Mouse (Mus musculus) heart, embryonic 11.5 days (tissue): Measurements from ENCODE around the gene Robo3. TPM values are rescaled to one million over a fixed set of nuclear protein-coding genes. Genes with fewer than 3 reads are reported as not detected.
A peak's percentile ranks its signal among the peaks of the same experiment; 100 is the strongest.

ENCODE experiments used
- ATAC-seq: fragments of 200-750 bp; cut with Nextera tagmentation; replicated peaks from 2 replicates; pipeline ENCODE4 v1.8.0; 2017; ENCODE audit warnings: moderate library complexity; ENCODE audit not compliant: insufficient number of reproducible peaks, low FRiP score, low TSS enrichment
- H3K27ac ChIP-seq: fragments of 300-500 bp; sonication (generic); 2 replicates; pipeline ENCODE4 v1.5.1; 2014; ENCODE audit warnings: mild to moderate bottlenecking, low read depth, low read length
- H3K27me3 ChIP-seq: fragments of 300-500 bp; sonication (generic); 2 replicates; pipeline ENCODE4 v1.6.1; 2014; ENCODE audit warnings: mild to moderate bottlenecking, low read length, mixed read lengths; ENCODE audit not compliant: control insufficient read depth, insufficient read depth
- H3K36me3 ChIP-seq: fragments of 300-500 bp; sonication (generic); 2 replicates; pipeline ENCODE4 v1.6.1; 2014; ENCODE audit warnings: mild to moderate bottlenecking, low read length, moderate library complexity, mixed read lengths; ENCODE audit not compliant: control insufficient read depth, insufficient read depth
- H3K4me1 ChIP-seq: fragments of 300-500 bp; sonication (generic); 2 replicates; pipeline ENCODE4 v1.6.1; 2014; ENCODE audit warnings: low read length; ENCODE audit not compliant: control insufficient read depth, insufficient read depth
- H3K4me2 ChIP-seq: fragments of 300-500 bp; sonication (generic); 2 replicates; pipeline ENCODE4 v1.6.1; 2014; ENCODE audit warnings: mild to moderate bottlenecking, moderate library complexity
- H3K4me3 ChIP-seq: fragments of 300-500 bp; sonication (generic); 2 replicates; pipeline ENCODE4 v1.5.1; 2014; ENCODE audit warnings: low read depth, low read length
- H3K9ac ChIP-seq: fragments of 300-500 bp; sonication (generic); 2 replicates; pipeline ENCODE4 v1.6.1; 2014; ENCODE audit warnings: mild to moderate bottlenecking, low read depth, low read length, moderate library complexity
- H3K9me3 ChIP-seq: fragments of 300-500 bp; sonication (generic); replicated peaks from 2 replicates; pipeline ENCODE4 v1.6.1; 2016; ENCODE audit warnings: low read length; ENCODE audit not compliant: control insufficient read depth
- WGBS: fragments of 180-500 bp; shearing (Covaris S2); extraction: QIAGEN DNeasy Blood & Tissue Kit; methylation state at CpG from one replicate; pipeline ENCODE4 v1.1.7; 2014; ENCODE audit not compliant: insufficient replicate concordance; 5-methylcytosine and 5-hydroxymethylcytosine counted together
- polyA plus RNA-seq: library from polyadenylated mRNA; unstranded; fragments of >200 nt; fragmentation: Nextera tagmentation; extraction: Ambion mirVana; gene quantifications from 2 replicates; pipeline ENCODE4 v1.2.1, GENCODE M21; 2014

Gene Robo3
- polyA plus RNA-seq, 1 experiment from 2014 or later: 0.29 TPM

DNA sequence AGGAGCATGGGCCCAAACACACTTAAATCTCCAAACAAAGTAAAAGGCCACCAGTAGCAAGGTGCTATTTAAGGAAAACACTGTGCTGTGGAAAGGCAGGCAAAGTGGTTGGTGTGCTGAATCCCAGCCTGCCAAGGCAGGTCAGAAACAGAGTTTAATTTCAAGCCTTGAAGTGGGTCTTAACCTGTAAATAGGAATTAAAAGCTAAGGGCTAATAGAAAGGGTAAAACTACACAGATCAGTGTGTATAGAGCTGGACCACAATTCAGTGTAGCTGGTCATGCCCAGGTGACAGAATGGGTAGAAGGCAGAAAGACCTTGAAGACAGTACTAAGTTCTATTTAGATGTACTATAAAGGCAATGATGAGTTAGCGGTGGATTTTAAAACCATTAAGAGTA is 24.1 kb upstream of the Robo3 start:
- no peak for ATAC-seq
- Histone ChIP-seq H3K27me3 (peaks cover 93% of the 10 kb centered on the region), H3K9me3 (no peaks in the 10 kb centered on the region), H3K9ac (no peak overlapping the region), H3K4me2 (peak overlapping the region; percentile 70; the same call in 1 of the 2 replicates), H3K36me3 (no peaks in the 10 kb centered on the region), H3K27ac (no peak overlapping the region), H3K4me3 (peak overlapping the region; percentile 41), H3K4me1 (peaks cover 6% of the 10 kb centered on the region; the same call in 1 of the 2 replicates)
- 61% methylated on average over 1 of the region's 1 CpGs for WGBS

DNA sequence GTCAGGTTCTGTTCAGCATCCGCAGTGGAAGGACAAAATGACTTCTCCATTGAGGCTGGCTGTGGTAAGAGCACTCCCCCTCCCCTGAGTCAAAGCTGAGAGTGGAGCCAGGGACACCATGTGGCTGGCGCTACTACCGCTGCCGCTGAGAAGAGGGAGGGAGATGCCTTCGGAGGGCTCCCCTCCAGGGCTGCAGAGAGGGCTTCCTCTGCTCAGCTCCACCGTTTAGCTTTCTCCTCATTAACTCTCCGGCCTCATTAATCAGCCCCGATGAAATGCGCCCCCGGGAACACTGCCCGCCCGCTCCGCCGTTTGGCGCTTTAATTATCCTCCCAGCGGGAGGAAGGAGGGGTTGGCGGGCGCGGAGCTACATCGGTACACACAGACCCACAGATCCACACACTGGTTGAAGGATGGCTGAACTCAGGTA is 23.4 kb upstream of the Robo3 start:
- H3K9ac ChIP-seq: no peak overlapping the region
- under 1% methylated on average over 20 of the region's 20 CpGs for WGBS
- H3K4me2 ChIP-seq: peak overlapping the region; percentile 70
- no peak overlapping the region for H3K27ac ChIP-seq
- H3K27me3 ChIP-seq: peaks cover 92% of the 10 kb centered on the region
- peak overlapping the region; percentile 41 for H3K4me3 ChIP-seq
- H3K36me3 ChIP-seq: no peaks in the 10 kb centered on the region
- no peaks in the 10 kb centered on the region for H3K9me3 ChIP-seq
- H3K4me1 ChIP-seq: peaks cover 6% of the 10 kb centered on the region; the same call in 1 of the 2 replicates
- ATAC-seq: no peak

DNA sequence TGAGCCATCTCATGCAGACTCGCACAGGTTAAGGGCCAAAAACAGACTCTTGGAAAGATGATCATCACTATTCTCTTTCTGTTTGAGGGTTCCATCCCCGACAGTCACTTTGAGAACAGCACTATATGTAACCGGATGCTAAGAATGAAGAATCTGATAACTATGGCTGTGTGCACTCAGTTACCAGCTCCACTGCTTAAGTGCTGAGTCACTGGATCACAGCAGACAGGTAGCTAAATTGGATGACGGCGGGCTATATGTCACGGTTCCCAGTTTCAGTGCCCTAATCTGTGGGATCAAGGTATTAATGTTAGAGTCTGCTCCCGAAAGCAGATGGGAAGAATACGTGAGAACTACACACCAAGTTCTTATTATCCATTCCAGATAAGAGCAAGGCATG is 22.8 kb upstream of the Robo3 start:
- H3K9ac ChIP-seq: no peak overlapping the region
- no peak overlapping the region for H3K4me3 ChIP-seq
- peaks cover 90% of the 10 kb centered on the region for H3K27me3 ChIP-seq
- no peak overlapping the region for H3K27ac ChIP-seq
- no peaks in the 10 kb centered on the region for H3K36me3 ChIP-seq
- WGBS: 1% methylated on average over 8 of the region's 8 CpGs
- ATAC-seq: no peak
- H3K9me3 ChIP-seq: no peaks in the 10 kb centered on the region
- H3K4me1 ChIP-seq: peaks cover 5% of the 10 kb centered on the region; the same call in 1 of the 2 replicates
- H3K4me2 ChIP-seq: peak overlapping the region; percentile 70; the same call in 1 of the 2 replicates

DNA sequence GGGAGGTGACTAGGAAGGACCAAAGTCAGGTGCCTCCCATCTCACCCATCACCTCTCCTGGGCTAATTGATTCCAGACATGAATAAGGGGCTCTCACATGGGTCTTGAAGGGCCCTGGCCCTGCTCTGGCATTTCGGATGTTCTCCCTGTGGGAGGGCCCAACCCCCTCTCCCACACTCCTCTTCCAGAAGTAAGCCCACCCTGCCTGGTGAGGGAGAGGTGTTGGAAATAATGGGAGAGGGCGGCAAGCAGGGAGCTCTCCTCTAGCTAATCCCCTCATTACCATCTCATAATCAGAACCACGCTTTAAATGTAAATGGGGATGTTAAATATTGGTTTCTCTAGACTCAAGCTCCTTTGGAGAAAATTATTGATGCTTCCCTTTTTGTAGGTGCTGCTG is 21.9 kb upstream of the Robo3 start:
- Histone ChIP-seq H3K9ac (no peak overlapping the region), H3K27me3 (peaks cover 87% of the 10 kb centered on the region), H3K36me3 (no peaks in the 10 kb centered on the region), H3K9me3 (no peaks in the 10 kb centered on the region), H3K4me1 (no peaks in the 10 kb centered on the region), H3K4me2 (no peak overlapping the region), H3K4me3 (no peak overlapping the region), H3K27ac (no peak overlapping the region)
- no peak for ATAC-seq
- WGBS: 19% methylated on average over 3 of the region's 3 CpGs

DNA sequence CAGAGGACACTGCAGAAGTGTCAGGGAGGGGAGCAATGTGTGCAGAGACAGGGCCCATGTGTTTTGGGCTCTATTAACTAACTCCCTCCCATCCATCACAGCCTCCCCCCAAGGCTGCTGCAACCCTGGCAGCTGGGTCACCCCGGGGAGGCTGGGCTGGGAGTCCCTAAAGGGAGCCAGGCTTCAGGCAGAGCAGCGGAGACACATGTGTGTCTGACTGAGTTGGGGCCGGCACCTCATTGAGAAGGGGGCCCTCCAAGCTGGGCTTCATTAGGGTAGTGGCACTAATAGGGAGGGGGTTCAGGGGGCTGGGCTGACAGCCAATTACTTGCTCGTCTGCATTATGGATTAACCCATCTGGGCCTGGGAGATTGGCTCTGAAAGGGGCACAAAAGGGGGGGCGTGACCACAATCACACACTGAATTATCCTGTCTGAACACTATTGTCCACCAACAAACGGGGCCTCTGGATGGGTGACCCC is 21.0 kb upstream of the Robo3 start:
- Histone ChIP-seq H3K4me2 (no peak overlapping the region), H3K9me3 (no peaks in the 10 kb centered on the region), H3K4me1 (no peaks in the 10 kb centered on the region), H3K27me3 (peaks cover 78% of the 10 kb centered on the region), H3K4me3 (no peak overlapping the region), H3K9ac (no peak overlapping the region), H3K27ac (no peak overlapping the region), H3K36me3 (no peaks in the 10 kb centered on the region)
- ATAC-seq: no peak
- 24% methylated on average over 6 of the region's 6 CpGs for WGBS

DNA sequence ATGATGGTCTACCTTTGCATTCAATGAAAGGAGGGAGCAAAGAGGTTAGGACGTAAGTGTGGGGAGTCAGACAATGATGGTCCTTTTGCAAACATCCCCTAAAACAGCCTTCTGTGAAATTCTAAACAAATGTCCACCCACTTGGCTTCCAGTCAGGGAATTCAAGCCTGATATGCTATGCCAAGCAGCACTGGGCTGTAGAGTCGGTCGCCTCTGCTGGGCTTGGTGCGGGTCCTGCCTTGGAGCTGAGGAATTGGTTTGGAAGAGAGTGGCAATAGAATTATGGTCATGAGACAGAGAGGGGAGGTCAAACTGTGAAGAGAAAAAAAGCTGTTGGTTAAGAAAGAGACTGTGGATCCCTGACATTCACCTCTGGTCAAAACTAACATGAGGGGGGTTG is 20.3 kb upstream of the Robo3 start:
- Histone ChIP-seq H3K9ac (no peak overlapping the region), H3K4me3 (no peak overlapping the region), H3K9me3 (no peaks in the 10 kb centered on the region), H3K36me3 (no peaks in the 10 kb centered on the region), H3K4me1 (no peaks in the 10 kb centered on the region), H3K27ac (no peak overlapping the region), H3K27me3 (peaks cover 71% of the 10 kb centered on the region), H3K4me2 (no peak overlapping the region)
- no peak for ATAC-seq
- 42% methylated on average over 4 of the region's 4 CpGs for WGBS

DNA sequence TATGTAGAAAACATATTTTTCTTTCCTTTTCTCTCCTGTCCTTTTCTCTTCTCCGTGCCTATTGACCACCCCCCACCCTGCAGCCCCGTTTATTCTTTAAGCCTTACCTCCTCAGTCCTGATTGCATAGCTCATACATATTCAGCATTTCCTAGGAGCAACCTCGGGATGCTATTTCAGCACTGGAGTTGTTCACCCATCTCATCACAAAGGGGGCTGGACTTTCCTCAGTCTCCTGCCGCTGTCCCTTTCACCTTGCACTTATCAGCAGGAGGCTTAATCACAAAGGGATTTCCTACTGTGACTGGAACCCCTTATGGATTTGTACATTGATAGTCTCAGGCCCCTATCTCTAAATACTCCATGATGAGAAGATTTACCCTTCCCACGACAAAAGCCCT is 19.4 kb upstream of the Robo3 start:
- H3K27ac ChIP-seq: no peak overlapping the region
- ATAC-seq: no peak
- WGBS: 5% methylated on average over 5 of the region's 5 CpGs
- peaks cover 61% of the 10 kb centered on the region for H3K27me3 ChIP-seq
- no peaks in the 10 kb centered on the region for H3K36me3 ChIP-seq
- H3K4me2 ChIP-seq: no peak overlapping the region
- no peaks in the 10 kb centered on the region for H3K4me1 ChIP-seq
- H3K4me3 ChIP-seq: no peak overlapping the region
- H3K9me3 ChIP-seq: no peaks in the 10 kb centered on the region
- H3K9ac ChIP-seq: no peak overlapping the region

DNA sequence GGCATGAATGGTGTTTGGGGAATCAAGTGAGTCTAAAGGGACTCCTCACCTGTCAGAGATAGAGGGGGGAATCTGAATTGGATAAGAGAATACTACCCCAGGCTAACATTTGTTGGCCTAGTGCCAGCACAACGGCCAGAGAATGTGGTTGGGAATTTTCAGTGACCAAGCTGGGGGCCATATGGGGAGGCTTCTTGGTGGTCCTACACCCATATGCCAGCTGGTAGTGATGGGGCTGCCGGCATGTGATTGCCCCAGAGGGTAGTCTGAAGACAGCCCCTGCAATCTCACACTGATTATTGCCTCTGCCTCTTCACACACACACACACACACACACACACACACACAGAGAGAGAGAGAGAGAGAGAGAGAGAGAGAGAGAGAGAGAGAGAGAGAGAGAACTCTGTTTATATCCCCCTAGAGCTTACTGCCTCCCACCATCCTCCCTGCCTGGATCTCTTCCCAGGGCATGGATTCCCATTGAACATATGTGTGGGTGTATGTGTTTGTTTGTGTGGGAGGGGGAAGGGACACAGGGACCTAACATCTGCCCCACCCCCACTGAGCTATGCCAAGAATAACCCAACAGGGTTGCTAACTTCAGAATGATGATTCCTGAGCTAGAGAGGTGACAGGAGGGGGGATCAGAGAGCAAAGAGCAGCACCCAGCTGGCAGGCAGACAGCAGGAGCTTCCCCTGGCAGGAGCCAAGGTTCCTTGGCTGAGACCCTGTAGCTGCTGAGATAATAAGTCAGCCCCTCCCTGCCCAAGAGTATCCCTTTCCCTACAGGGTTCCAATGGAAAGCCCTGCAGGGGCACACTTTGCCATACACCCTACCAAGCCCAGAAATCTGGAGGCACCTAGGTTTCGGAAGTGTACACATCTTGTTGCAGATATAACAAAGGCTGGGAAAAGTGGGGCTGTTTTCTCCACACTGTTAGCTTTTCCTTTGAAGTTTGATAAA is 5.0 kb upstream of the Robo3 start:
- H3K4me3 ChIP-seq: no peak overlapping the region
- no peak overlapping the region for H3K27ac ChIP-seq
- H3K36me3 ChIP-seq: no peaks in the 10 kb centered on the region
- 27% methylated on average over 3 of the region's 3 CpGs for WGBS
- H3K9ac ChIP-seq: no peak overlapping the region
- no peak for ATAC-seq
- H3K27me3 ChIP-seq: peaks cover 31% of the 10 kb centered on the region
- H3K4me1 ChIP-seq: peaks cover 4% of the 10 kb centered on the region
- no peak overlapping the region for H3K4me2 ChIP-seq
- H3K9me3 ChIP-seq: no peaks in the 10 kb centered on the region
